Mouse (Mus musculus): ENCODE data around the gene Bspry.

Gene Bspry

GRCm38 (mm10) chr4:62517538-62518415, 37.9 kb downstream of the Bspry start:
- DNase-seq = no peak

- peak; percentile 48 for DNase-seq
Measured at GRCm38 (mm10) chr4:62518416-62519121, 38.7 kb downstream of the Bspry start.

GRCm38 (mm10) chr4:62519122-62519848, 39.4 kb downstream of the Bspry start:
- DNase-seq = no peak

GRCm38 (mm10) chr4:62519849-62520233, 40.0 kb downstream of the Bspry start, which contains the start of gene Alad:
Alad (minus strand) TSS chr4:62519918.
- peak; percentile 85 for DNase-seq

- DNase-seq = no peak
Measured at GRCm38 (mm10) chr4:62520892-62521400, 41.1 kb downstream of the Bspry start.

- DNase-seq = peak; percentile 95
Measured at GRCm38 (mm10) chr4:62524651-62525488, 45.0 kb downstream of the Bspry start, which contains the start of the genes Pole3 and 4933430I17Rik. Pole3 (minus strand) TSS chr4:62525068. 4933430I17Rik (plus strand) TSS chr4:62525369.

GRCm38 (mm10) chr4:62525489-62525811, 45.6 kb downstream of the Bspry start:
- DNase-seq = no peak

GRCm38 (mm10) chr4:62526256-62526655, 46.4 kb downstream of the Bspry start:
- no peak for DNase-seq

- no peak for DNase-seq
Measured at GRCm38 (mm10) chr4:62527655-62528054, 47.8 kb downstream of the Bspry start.

- no peak for DNase-seq
Measured at GRCm38 (mm10) chr4:62533729-62534128, 53.9 kb downstream of the Bspry start.

- no peak for DNase-seq
Measured at GRCm38 (mm10) chr4:62541802-62542201, 61.9 kb downstream of the Bspry start.

GRCm38 (mm10) chr4:62543782-62544181, 63.9 kb downstream of the Bspry start:
- no peak for DNase-seq

- no peak for DNase-seq
Measured at GRCm38 (mm10) chr4:62544801-62545200, 64.9 kb downstream of the Bspry start.
